Mouse (Mus musculus) stomach, embryonic 15.5 days (tissue): ENCODE results near the gene Podn. TPM values are rescaled to one million over a fixed set of nuclear protein-coding genes. Genes with fewer than 3 reads are reported as not detected.
A peak's percentile ranks its signal among the peaks of the same experiment; 100 is the strongest.

ENCODE experiments used
- ATAC-seq: fragments of 200-750 bp; cut with Nextera tagmentation; 2 replicates; pipeline ENCODE4 v1.8.0; 2017; ENCODE audit warnings: low read depth, moderate number of reproducible peaks, moderate TSS enrichment; ENCODE audit not compliant: insufficient read depth, low FRiP score
- H3K27ac ChIP-seq: fragments of 300-500 bp; sonication (generic); 2 replicates; pipeline ENCODE4 v1.5.1; 2015; ENCODE audit warnings: mild to moderate bottlenecking, inconsistent platforms
- H3K27me3 ChIP-seq: fragments of 300-500 bp; sonication (generic); replicated peaks from 2 replicates; pipeline ENCODE4 v1.6.1; 2015; ENCODE audit warnings: inconsistent platforms
- H3K36me3 ChIP-seq: fragments of 300-500 bp; sonication (generic); 2 replicates; pipeline ENCODE4 v1.6.1; 2015; ENCODE audit warnings: inconsistent platforms
- H3K4me1 ChIP-seq: fragments of 300-500 bp; sonication (generic); 2 replicates; pipeline ENCODE4 v1.6.1; 2015; ENCODE audit warnings: inconsistent platforms
- H3K4me2 ChIP-seq: fragments of 300-500 bp; sonication (generic); 2 replicates; pipeline ENCODE4 v1.6.1; 2015; ENCODE audit warnings: mild to moderate bottlenecking, inconsistent platforms
- H3K4me3 ChIP-seq: fragments of 300-500 bp; sonication (generic); replicated peaks from 2 replicates; pipeline ENCODE4 v1.5.1; 2015; ENCODE audit warnings: inconsistent platforms
- H3K9ac ChIP-seq: fragments of 300-500 bp; sonication (generic); 2 replicates; pipeline ENCODE4 v1.6.1; 2015; ENCODE audit warnings: inconsistent platforms
- H3K9me3 ChIP-seq: fragments of 300-500 bp; sonication (generic); 2 replicates; pipeline ENCODE4 v1.6.1; 2016; ENCODE audit warnings: inconsistent platforms
- WGBS: fragments of 180-500 bp; shearing (Covaris S2); methylation state at CpG from one replicate; pipeline ENCODE4 v1.1.7; 2015; 5-methylcytosine and 5-hydroxymethylcytosine counted together
- polyA plus RNA-seq: library from polyadenylated mRNA; unstranded; fragments of >200 nt; fragmentation: Nextera tagmentation; extraction: Ambion mirVana; gene quantifications from 2 replicates; pipeline ENCODE4 v1.2.1, GENCODE M21; 2015

The Podn gene
- polyA plus RNA-seq, 1 experiment from 2014 or later: 1.1 TPM

DNA sequence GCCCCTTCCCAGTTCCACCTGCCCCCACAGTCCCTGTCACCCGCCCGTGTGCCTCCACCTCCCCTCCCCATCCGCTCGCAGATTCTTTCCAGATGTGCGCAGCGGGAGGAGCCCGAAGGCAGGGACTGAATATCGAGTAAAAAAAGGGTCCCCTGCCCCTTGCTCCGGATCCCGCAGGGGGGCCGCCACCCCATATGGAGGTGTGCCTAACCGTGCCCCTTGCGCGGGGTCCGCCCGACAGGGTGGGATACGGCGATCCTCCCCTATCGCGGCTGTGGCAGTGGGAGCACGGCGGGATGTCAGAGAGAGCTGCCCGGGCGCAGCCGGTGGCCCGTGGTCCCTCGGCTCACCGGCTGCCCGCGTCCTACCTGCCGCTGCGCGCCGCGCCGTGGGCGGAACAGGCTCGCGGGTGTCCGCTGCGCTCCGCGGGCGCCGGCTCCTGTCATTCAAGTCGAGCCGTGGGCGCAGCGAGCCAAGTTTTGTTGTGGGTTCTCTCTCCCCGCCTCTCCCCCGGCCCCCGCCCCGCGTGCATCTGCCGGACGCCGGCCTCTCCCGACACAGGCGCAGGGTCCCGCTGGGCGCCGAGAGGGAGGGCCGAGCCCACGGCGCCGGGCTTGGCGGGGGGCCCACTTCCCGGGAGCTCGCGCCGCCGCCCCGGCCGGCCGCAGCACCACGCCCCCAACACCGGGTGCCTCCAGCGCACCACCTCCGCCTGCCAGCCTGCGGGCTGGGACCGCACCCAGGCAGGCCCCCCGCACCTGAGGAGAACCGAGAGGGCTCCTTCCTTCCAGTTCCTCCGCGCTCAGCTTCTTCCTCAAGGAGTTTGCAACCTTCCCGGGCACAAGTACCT lies 64.5 kb downstream of the Podn start:
- Histone ChIP-seq H3K4me1 (peaks cover 16% of the 10 kb centered on the region; the same call in 1 of the 2 replicates), H3K4me2 (peak overlapping the region; percentile 94), H3K27ac (no peak overlapping the region), H3K27me3 (peaks cover 39% of the 10 kb centered on the region), H3K4me3 (peak overlapping the region; percentile 49), H3K36me3 (no peaks in the 10 kb centered on the region), H3K9me3 (no peaks in the 10 kb centered on the region), H3K9ac (peak overlapping the region; percentile 4; the same call in 1 of the 2 replicates)
- 1% methylated on average over 76 of the region's 86 CpGs for WGBS
- ATAC-seq: peak; percentile 14; the same call in 1 of the 2 replicates

DNA sequence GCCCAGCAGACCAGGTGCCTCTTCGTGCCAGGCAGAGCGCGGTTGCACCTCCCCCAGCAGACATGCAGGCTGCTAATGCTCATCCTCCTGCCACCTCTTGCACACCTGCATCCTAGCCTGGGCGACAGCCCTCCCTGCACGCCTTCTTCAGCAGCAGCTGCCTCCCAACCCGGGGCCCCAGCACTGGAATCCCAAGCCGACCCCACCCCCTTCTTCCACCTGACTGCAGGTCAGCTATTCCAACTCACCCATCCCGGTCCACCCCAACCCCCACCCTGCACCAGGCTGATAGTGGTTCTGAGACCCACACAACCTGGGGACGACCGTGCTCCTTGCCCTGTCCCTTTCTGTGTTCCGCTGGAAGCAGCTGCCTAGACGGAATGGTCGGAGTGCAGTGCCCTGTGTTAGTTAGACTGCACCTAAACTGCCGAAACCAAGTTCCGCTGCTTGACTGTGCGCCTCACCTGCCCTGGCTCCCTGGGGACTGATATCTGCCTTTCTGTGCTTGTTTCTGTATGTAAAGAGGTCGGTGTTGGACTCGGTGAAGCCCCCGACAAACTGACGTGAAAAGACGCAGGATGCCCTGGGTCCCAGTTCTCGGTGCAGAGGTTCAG lies 65.2 kb downstream of the Podn start:
- Histone ChIP-seq H3K4me3 (peak overlapping the region; percentile 49), H3K27me3 (peaks cover 39% of the 10 kb centered on the region), H3K9ac (0 out of 2 replicates have a peak overlapping the region, but pooled peaks have one; percentile 4), H3K4me2 (peak overlapping the region; percentile 94), H3K9me3 (no peaks in the 10 kb centered on the region), H3K4me1 (peaks cover 16% of the 10 kb centered on the region; the same call in 1 of the 2 replicates), H3K27ac (no peak overlapping the region), H3K36me3 (no peaks in the 10 kb centered on the region)
- peak; percentile 11; the same call in 1 of the 2 replicates for ATAC-seq
- 7% methylated on average over 22 of the region's 22 CpGs for WGBS

GRCm38 (mm10) chr4:108026193-108026592 lies 70.1 kb downstream of the Podn start:
- Histone ChIP-seq H3K4me1 (peaks cover 11% of the 10 kb centered on the region), H3K27me3 (peaks cover 14% of the 10 kb centered on the region), H3K27ac (no peak overlapping the region), H3K4me3 (no peak overlapping the region), H3K36me3 (no peaks in the 10 kb centered on the region), H3K4me2 (no peak overlapping the region), H3K9me3 (no peaks in the 10 kb centered on the region), H3K9ac (no peak overlapping the region)
- ATAC-seq: peak; percentile 33; the same call in 1 of the 2 replicates
- 39% methylated on average over 3 of the region's 3 CpGs for WGBS

DNA sequence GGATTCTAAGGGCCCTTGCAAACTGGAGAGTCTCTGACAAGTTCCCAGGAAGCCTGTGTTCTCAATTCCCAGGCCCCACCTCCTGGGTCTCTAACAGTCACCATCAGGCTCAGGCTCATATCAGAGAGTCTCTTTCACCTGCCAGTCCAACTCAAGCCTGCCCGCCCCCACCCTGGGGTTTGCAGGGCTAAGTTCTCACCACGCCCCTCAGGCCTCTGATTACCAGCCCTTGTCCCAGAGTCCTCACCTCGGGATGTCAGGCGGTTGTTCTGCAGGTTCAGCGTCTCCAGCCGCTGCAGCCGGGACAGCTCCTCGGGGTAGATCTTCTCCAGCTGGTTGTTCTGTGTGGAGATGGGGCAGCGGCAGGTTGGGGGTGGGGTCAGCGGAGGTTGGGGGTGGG lies 71.0 kb downstream of the Podn start:
- Histone ChIP-seq H3K27ac (no peak overlapping the region), H3K4me1 (peaks cover 4% of the 10 kb centered on the region; the same call in 1 of the 2 replicates), H3K36me3 (no peaks in the 10 kb centered on the region), H3K9ac (no peak overlapping the region), H3K9me3 (no peaks in the 10 kb centered on the region), H3K4me2 (peak overlapping the region; percentile 29; the same call in 1 of the 2 replicates), H3K27me3 (0 out of 2 replicates have a peak, but pooled peaks cover 5% of the 10 kb centered on the region), H3K4me3 (no peak overlapping the region)
- WGBS: 9% methylated on average over 10 of the region's 10 CpGs
- ATAC-seq: peak; percentile 78

DNA sequence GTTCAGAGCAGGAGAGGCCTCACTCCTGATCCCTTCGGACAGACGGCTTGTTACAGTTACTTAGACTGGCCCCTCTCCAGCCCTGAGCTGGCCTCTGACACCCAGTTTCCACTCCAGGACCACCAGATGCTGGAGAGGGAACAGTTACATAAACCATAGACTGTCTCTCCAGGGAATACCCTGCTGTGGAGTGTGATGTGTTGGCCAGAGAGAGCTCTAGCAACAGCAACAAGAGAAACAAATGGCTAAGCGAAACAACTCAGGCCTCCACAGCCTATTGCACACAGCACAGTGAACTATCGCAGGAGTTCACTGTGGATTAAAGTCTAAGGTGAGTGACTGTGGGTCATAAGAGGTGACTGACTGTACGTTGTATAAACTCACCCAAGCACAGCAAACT lies 71.6 kb downstream of the Podn start:
- Histone ChIP-seq H3K9me3 (no peaks in the 10 kb centered on the region), H3K9ac (no peak overlapping the region), H3K4me2 (no peak overlapping the region), H3K27me3 (0 out of 2 replicates have a peak, but pooled peaks cover 5% of the 10 kb centered on the region), H3K27ac (no peak overlapping the region), H3K4me3 (no peak overlapping the region), H3K36me3 (no peaks in the 10 kb centered on the region), H3K4me1 (peaks cover 4% of the 10 kb centered on the region; the same call in 1 of the 2 replicates)
- peak; percentile 11; the same call in 1 of the 2 replicates for ATAC-seq
- whole genome bisulfite sequencing: 66% methylated on average over 5 of the region's 5 CpGs

DNA sequence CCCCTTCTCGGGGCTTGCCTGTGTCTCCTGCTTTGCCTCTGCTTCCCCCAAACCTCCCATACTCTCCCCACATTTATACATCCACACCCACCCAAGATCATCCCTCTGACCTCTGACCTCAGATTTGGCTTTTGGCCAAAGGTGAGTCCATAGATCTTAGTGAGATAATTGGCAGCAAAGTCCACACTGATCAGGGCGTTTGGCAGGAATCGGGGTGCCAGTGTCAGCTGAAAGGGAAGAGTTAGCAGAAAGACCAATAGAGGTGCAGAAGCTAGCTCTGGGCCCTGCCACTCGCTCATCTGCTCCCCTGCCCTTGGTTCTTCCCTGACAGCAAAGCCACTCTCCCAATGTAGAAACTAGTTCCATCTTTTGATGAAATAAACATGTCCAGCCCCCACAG lies 73.1 kb downstream of the Podn start:
- no peak overlapping the region for H3K4me3 ChIP-seq
- no peaks in the 10 kb centered on the region for H3K36me3 ChIP-seq
- H3K9ac ChIP-seq: no peak overlapping the region
- no peak overlapping the region for H3K4me2 ChIP-seq
- H3K4me1 ChIP-seq: peaks cover 4% of the 10 kb centered on the region; the same call in 1 of the 2 replicates
- no peaks in the 10 kb centered on the region for H3K27me3 ChIP-seq
- WGBS: 78% methylated on average over 4 of the region's 4 CpGs
- no peaks in the 10 kb centered on the region for H3K9me3 ChIP-seq
- no peak overlapping the region for H3K27ac ChIP-seq
- no peak for ATAC-seq

- no peak overlapping the region for H3K4me3 ChIP-seq
- no peak overlapping the region for H3K9ac ChIP-seq
- no peaks in the 10 kb centered on the region for H3K36me3 ChIP-seq
- no peaks in the 10 kb centered on the region for H3K4me1 ChIP-seq
- WGBS: 78% methylated on average over 6 of the region's 6 CpGs
- no peaks in the 10 kb centered on the region for H3K27me3 ChIP-seq
- no peak for ATAC-seq
- no peak overlapping the region for H3K4me2 ChIP-seq
- H3K27ac ChIP-seq: no peak overlapping the region
- H3K9me3 ChIP-seq: no peaks in the 10 kb centered on the region
These were observed 76.1 kb downstream of the Podn start for GRCm38 (mm10) chr4:108020178-108020577.

GRCm38 (mm10) chr4:108018961-108019921 lies 77.0 kb downstream of the Podn start:
- Histone ChIP-seq H3K4me1 (no peaks in the 10 kb centered on the region), H3K27ac (no peak overlapping the region), H3K4me3 (no peak overlapping the region), H3K36me3 (no peaks in the 10 kb centered on the region), H3K4me2 (no peak overlapping the region), H3K9me3 (no peaks in the 10 kb centered on the region), H3K27me3 (no peaks in the 10 kb centered on the region), H3K9ac (no peak overlapping the region)
- ATAC-seq: no peak
- 48% methylated on average over 14 of the region's 14 CpGs for WGBS

DNA sequence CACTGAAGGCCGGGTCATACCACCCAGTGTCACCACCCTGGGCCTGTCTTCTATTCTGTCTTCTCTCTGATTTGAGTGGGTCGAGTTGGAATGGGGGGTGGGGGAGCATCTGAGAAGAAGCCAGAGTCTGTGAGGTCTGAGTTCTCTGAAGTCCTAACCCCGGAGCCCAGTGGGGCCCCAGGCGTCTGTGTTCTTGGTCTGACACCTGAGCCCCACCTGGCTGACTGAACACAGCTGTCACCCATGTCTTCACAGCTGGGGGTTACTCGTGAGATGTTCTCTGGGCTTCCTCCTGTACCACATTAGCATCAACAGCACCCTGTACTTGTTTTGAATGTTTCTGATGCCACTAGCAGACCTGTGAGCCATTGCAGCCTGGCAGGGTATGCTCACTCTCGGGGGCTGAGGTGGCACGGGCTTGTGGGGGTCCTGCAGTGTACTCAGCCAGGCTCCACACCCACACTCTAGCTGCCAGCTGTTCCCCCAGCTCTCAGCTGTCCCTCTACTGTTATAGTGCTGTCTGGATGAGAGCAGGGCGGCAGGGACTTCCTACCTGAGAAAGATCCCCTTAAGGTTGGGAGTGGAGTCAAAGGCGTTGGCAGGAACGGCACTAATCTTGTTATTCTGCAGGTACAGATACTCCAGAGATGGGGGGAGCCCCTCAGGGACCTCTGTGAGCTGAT lies 77.9 kb downstream of the Podn start:
- H3K4me3 ChIP-seq: no peak overlapping the region
- H3K36me3 ChIP-seq: no peaks in the 10 kb centered on the region
- no peaks in the 10 kb centered on the region for H3K9me3 ChIP-seq
- no peak overlapping the region for H3K4me2 ChIP-seq
- ATAC-seq: no peak
- no peak overlapping the region for H3K27ac ChIP-seq
- 35% methylated on average over 10 of the region's 10 CpGs for WGBS
- no peaks in the 10 kb centered on the region for H3K4me1 ChIP-seq
- no peaks in the 10 kb centered on the region for H3K27me3 ChIP-seq
- no peak overlapping the region for H3K9ac ChIP-seq

DNA sequence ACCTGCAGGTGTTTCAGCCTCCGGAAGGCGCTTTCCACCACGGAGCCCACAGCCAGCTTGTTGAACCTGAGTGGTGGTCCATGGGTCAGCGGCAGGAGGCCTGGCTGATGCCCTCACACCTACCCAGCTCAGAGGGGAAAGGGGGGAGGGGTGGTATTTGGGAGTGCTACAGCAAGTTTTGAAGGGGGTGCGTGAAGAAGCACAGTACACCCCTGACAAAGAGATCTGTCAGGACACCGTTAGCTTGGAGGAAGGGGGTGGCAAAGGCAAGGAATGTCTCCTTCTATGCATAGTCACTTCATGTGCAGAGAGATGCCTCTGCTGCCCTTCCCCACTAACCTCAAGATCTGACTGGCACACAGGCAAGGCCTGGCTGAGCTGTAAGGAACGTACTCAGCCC lies 78.4 kb downstream of the Podn start:
- no peaks in the 10 kb centered on the region for H3K4me1 ChIP-seq
- no peaks in the 10 kb centered on the region for H3K9me3 ChIP-seq
- no peak overlapping the region for H3K4me2 ChIP-seq
- H3K36me3 ChIP-seq: no peaks in the 10 kb centered on the region
- 71% methylated on average over 7 of the region's 7 CpGs for WGBS
- no peaks in the 10 kb centered on the region for H3K27me3 ChIP-seq
- no peak overlapping the region for H3K4me3 ChIP-seq
- ATAC-seq: no peak
- H3K27ac ChIP-seq: no peak overlapping the region
- no peak overlapping the region for H3K9ac ChIP-seq

DNA sequence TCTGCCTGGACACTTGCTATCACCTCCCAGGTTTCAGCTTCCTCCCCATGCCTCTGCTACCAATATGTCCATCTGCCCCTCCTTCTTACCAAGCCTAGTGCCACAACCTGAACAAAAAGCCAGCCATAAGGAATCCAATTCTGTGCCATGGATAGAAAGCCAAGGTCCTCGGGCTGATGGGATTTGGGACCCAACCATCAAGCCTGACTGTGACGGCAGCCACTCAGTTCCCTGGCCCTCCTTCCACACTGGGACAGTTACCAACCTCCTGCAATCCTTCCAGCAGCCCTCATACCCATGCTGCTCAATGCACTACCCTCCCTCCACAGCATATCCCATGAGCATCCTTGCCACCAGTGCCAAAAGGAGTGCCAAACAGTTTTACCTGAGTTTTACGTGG lies 79.9 kb downstream of the Podn start:
- H3K9me3 ChIP-seq: no peaks in the 10 kb centered on the region
- no peak overlapping the region for H3K4me3 ChIP-seq
- no peak overlapping the region for H3K9ac ChIP-seq
- H3K27me3 ChIP-seq: no peaks in the 10 kb centered on the region
- H3K4me1 ChIP-seq: no peaks in the 10 kb centered on the region
- H3K4me2 ChIP-seq: no peak overlapping the region
- H3K36me3 ChIP-seq: no peaks in the 10 kb centered on the region
- no peak overlapping the region for H3K27ac ChIP-seq
- no peak for ATAC-seq
- WGBS: 88% methylated on average over 3 of the region's 3 CpGs
